Mouse (Mus musculus): Measurements from ENCODE around the gene Gnpat. TPM values are rescaled to one million over a fixed set of nuclear protein-coding genes. Genes with fewer than 3 reads are reported as not detected.
A peak's percentile ranks its signal among the peaks of the same experiment; 100 is the strongest.

Gnpat gene
- polyA plus RNA-seq, 1 experiment from 2014 or later, result 115 TPM

DNA sequence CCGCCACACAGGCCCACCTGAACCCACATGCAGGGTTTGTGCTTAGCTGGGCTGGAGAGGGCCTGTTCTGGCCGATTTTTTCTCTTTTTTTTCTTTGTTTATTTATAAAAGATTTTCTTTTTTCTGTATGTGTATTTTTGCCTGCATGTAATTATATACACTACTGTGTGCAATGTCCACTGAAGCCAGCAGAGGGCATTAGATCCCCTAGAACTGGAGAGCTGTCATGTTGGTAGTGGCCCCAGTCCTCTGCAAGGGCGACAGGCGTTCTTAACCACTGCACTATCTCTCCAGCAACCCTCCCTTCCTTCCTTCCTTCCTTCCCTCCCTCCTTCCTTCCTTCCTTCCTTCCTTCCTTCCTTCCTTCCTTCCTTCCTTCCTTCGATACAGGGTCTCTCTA, 25.6 kb downstream of the Gnpat start:
- Histone ChIP-seq H3K9me3 (ENCODE audit: control insufficient read depth, low read length) (peaks cover 8% of the 10 kb centered on the region; the same call in 1 of the 2 replicates), H3K27ac (replicated peaks in 1 of 2; ENCODE audit: control insufficient read depth in 1 of 2, insufficient read depth in 1 of 2, low read depth in 2 of 2, low read length in 2 of 2) (no peak overlapping the region), H3K4me1 (ENCODE audit: control insufficient read depth in 2 of 2, insufficient read depth in 2 of 2, low read length in 2 of 2) (no peaks in the 10 kb centered on the region), H3K4me3 (ENCODE audit: control insufficient read depth in 1 of 2, insufficient read depth in 1 of 2, low read depth in 1 of 2, low read length in 2 of 2) (no peak overlapping the region), H3K36me3 (ENCODE audit: control insufficient read depth, insufficient read depth, low read length) (peaks cover 90% of the 10 kb centered on the region), H3K9ac (ENCODE audit: low read length) (no peak overlapping the region), H3K4me2 (ENCODE audit: low read length) (no peak overlapping the region), H3K27me3 (ENCODE audit: control insufficient read depth, insufficient read depth, low read length) (no peaks in the 10 kb centered on the region)
- no peak for ATAC-seq (ENCODE audit: insufficient number of reproducible peaks, insufficient read depth, low FRiP score, low read depth)
- 93% methylated on average over 5 of the region's 5 CpGs for whole genome bisulfite sequencing

DNA sequence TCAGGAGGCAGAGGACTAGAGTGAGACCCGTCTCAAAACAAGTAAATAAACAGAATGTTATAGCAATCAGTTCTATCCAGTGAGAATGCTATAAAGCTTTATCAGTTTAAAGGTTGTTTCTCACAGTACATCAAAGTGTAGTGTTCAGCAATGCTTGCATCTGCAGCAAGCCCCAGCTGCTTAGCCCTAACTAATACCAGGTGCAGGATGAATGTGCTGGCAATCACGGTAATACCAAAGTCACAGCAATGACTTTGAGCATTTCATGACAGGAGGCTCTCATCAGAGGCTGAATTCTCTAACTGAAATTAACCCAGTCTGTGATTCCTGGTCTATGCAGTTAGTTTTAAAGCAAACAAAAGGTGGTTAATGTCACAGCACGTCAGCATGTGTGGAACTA, 29.8 kb downstream of the Gnpat start:
- H3K4me3 ChIP-seq (ENCODE audit: control insufficient read depth in 1 of 2, insufficient read depth in 1 of 2, low read depth in 1 of 2, low read length in 2 of 2), result no peak overlapping the region
- H3K9me3 ChIP-seq (ENCODE audit: control insufficient read depth, low read length), result peaks cover 8% of the 10 kb centered on the region; the same call in 1 of the 2 replicates
- no peak overlapping the region for H3K9ac ChIP-seq (ENCODE audit: low read length)
- H3K36me3 ChIP-seq (ENCODE audit: control insufficient read depth, insufficient read depth, low read length), result peaks cover 70% of the 10 kb centered on the region
- no peaks in the 10 kb centered on the region for H3K27me3 ChIP-seq (ENCODE audit: control insufficient read depth, insufficient read depth, low read length)
- peaks cover 5 to 13% of the 10 kb centered on the region in 2 experiments; a peak in 3 of 4 replicates for H3K4me1 ChIP-seq (ENCODE audit: control insufficient read depth in 2 of 2, insufficient read depth in 2 of 2, low read length in 2 of 2)
- H3K4me2 ChIP-seq (ENCODE audit: low read length), result no peak overlapping the region
- no peak overlapping the region for H3K27ac ChIP-seq (replicated peaks in 1 of 2; ENCODE audit: control insufficient read depth in 1 of 2, insufficient read depth in 1 of 2, low read depth in 2 of 2, low read length in 2 of 2)
- WGBS, result 61% methylated on average over 3 of the region's 3 CpGs
- ATAC-seq (ENCODE audit: insufficient number of reproducible peaks, insufficient read depth, low FRiP score, low read depth), result no peak

DNA sequence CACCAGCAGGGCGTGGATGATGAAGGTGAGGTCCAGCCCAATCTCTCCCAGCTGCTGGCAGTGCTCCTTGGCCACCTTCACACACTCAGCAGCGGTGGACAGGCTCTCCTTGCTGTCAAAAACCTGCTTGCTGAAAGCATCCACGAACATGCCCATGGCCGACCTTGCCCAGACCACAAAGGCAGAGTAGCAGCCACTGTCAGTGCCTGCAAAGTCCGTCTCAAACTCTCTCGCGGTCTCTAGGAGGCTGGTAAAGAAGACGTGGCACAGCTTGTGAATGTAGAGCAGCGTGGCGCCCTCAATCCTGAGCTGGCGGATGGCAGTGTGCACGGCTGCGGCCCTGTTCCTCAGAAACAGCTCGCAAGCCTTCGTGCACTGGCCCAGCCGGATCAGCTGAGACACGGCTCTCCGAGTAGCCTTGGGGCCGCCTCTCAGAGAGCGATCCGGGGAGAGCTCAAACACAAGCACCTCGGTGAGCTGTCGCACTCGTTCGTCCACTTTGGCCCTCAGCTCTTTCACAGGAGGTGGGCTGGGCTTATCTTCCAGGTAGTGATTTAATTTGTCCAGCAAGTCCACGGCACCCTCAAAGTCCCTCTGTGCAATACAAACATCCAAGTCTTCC, 33.3 kb downstream of the Gnpat start:
- H3K4me2 ChIP-seq (ENCODE audit: low read length), result peak overlapping the region; percentile 97
- no peaks in the 10 kb centered on the region for H3K9me3 ChIP-seq (ENCODE audit: control insufficient read depth, low read length)
- peaks cover 10 to 24% of the 10 kb centered on the region in 2 experiments; a peak in 3 of 4 replicates for H3K4me1 ChIP-seq (ENCODE audit: control insufficient read depth in 2 of 2, insufficient read depth in 2 of 2, low read length in 2 of 2)
- H3K9ac ChIP-seq (ENCODE audit: low read length), result peak overlapping the region; percentile 90
- H3K27ac ChIP-seq (replicated peaks in 1 of 2; ENCODE audit: control insufficient read depth in 1 of 2, insufficient read depth in 1 of 2, low read depth in 2 of 2, low read length in 2 of 2), result peak overlapping the region in 1 of 2 experiments; percentile 82; a peak in 1 of 4 replicates
- ATAC-seq (ENCODE audit: insufficient number of reproducible peaks, insufficient read depth, low FRiP score, low read depth), result no peak
- peaks cover 54% of the 10 kb centered on the region for H3K36me3 ChIP-seq (ENCODE audit: control insufficient read depth, insufficient read depth, low read length)
- WGBS, result 83% methylated on average over 26 of the region's 26 CpGs
- H3K27me3 ChIP-seq (ENCODE audit: control insufficient read depth, insufficient read depth, low read length), result no peaks in the 10 kb centered on the region
- H3K4me3 ChIP-seq (ENCODE audit: control insufficient read depth in 1 of 2, insufficient read depth in 1 of 2, low read depth in 1 of 2, low read length in 2 of 2), result peak overlapping the region; percentile 87 to 88

DNA sequence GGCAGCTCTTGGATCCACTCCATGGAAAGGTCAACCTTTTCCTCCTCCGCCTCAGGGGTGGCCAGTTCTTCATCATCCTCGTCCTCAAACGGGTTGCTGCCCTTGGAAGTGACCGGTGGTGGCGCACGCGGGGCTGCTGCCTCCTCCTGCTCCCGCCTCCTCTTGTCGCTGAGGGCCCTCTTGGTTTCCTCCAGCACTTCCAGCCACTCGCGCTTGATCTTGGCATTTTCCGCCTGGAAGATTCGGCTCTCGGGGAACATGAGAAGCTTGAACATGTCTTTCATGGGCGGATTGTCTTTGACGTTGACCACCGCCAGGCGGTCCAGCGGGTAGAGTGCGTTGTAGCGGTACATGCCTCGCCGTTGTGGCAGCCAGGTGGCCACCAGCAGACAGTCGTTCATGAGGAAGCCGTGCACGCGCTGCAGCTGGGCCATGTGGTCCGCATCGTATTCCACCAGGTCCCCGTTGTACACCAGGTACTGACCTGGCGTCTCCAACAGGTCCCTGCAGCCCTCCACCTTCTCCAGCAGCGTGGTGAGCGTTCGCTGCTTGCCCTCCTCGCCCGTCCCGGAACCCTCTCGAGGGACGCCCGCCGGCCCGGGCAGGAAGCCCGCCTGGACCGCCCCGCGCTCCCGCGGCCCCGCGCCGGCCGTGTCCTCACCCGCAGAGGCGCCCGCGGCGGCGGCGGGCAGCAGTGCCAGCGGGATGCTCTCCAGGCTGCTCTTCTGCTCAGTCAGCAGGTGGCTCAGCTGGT, 34.0 kb downstream of the Gnpat start:
- Histone ChIP-seq H3K4me3 (ENCODE audit: control insufficient read depth in 1 of 2, insufficient read depth in 1 of 2, low read depth in 1 of 2, low read length in 2 of 2) (peak overlapping the region; percentile 87 to 88), H3K27ac (replicated peaks in 1 of 2; ENCODE audit: control insufficient read depth in 1 of 2, insufficient read depth in 1 of 2, low read depth in 2 of 2, low read length in 2 of 2) (peak overlapping the region; percentile 82 to 86), H3K9me3 (ENCODE audit: control insufficient read depth, low read length) (no peaks in the 10 kb centered on the region), H3K27me3 (ENCODE audit: control insufficient read depth, insufficient read depth, low read length) (no peaks in the 10 kb centered on the region), H3K4me1 (ENCODE audit: control insufficient read depth in 2 of 2, insufficient read depth in 2 of 2, low read length in 2 of 2) (peaks cover 10 to 24% of the 10 kb centered on the region in 2 experiments; a peak in 3 of 4 replicates), H3K4me2 (ENCODE audit: low read length) (peak overlapping the region; percentile 97), H3K36me3 (ENCODE audit: control insufficient read depth, insufficient read depth, low read length) (peaks cover 53% of the 10 kb centered on the region), H3K9ac (ENCODE audit: low read length) (peak overlapping the region; percentile 90)
- WGBS, result under 1% methylated on average over 60 of the region's 60 CpGs
- 0 out of 2 replicates have a peak, but pooled peaks have one; percentile 7 for ATAC-seq (ENCODE audit: insufficient number of reproducible peaks, insufficient read depth, low FRiP score, low read depth)

DNA sequence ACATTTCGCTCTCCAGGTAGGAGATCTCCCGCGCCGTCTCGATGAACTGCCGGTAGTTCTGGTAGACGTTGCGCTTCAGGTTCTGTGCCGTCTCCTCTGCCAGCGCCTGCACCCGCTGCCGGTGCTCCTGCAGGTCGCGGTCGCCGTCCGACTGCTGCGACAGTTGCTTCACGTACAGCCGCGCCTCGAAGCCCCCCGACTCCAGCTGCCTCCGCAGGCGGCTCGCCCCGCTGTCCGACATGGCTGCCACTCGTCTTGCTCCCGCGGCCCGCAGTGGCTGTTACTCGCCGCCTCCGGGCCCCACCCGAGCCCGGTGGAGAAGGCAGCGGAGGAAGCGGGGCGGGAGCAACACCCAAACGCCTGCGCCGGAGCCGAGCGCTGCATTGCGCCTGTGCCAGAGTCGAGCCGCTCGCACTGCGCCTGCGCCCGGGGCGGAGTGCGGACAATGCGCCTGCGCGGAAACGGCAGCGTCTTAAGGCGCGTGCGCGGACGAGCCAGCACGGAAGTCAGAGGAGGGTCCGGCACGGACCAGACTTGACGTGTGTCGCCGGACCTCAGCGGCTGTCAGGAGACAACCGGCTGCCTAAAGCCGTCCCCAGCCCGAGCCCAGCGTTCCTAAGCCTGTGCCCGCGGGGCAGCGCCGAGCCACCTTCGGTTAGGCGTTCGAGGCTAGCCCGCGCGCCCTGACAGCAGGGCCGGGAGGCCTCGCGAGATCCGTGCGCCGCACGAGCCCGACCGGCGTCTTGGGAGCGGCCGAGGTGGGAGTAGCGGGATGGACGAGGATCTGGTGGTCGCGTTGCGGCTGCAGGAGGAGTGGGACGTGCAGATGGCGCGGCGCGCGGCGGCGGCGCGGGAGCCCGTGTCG, 34.8 kb downstream of the Gnpat start, which contains the start of the genes Exoc8 and Sprtn:
TSS of gene Exoc8 (minus strand) at position 320 of the 865 bp plus-strand sequence.
TSS of gene Sprtn (plus strand) at position 501 of the 865 bp plus-strand sequence.
- Histone ChIP-seq H3K4me1 (ENCODE audit: control insufficient read depth in 2 of 2, insufficient read depth in 2 of 2, low read length in 2 of 2) (peaks cover 10 to 24% of the 10 kb centered on the region in 2 experiments; a peak in 3 of 4 replicates), H3K4me3 (ENCODE audit: control insufficient read depth in 1 of 2, insufficient read depth in 1 of 2, low read depth in 1 of 2, low read length in 2 of 2) (peak within 1 kb of the TSS; percentile 87 to 88), H3K27me3 (ENCODE audit: control insufficient read depth, insufficient read depth, low read length) (no peaks in the 10 kb centered on the region), H3K9me3 (ENCODE audit: control insufficient read depth, low read length) (no peaks in the 10 kb centered on the region), H3K27ac (replicated peaks in 1 of 2; ENCODE audit: control insufficient read depth in 1 of 2, insufficient read depth in 1 of 2, low read depth in 2 of 2, low read length in 2 of 2) (peak within 1 kb of the TSS; percentile 82 to 86), H3K4me2 (ENCODE audit: low read length) (peak within 1 kb of the TSS; percentile 97), H3K9ac (ENCODE audit: low read length) (peak within 1 kb of the TSS; percentile 90), H3K36me3 (ENCODE audit: control insufficient read depth, insufficient read depth, low read length) (peaks cover 59% of the 10 kb centered on the region)
- WGBS, result under 1% methylated on average over 114 of the region's 114 CpGs
- ATAC-seq (ENCODE audit: insufficient number of reproducible peaks, insufficient read depth, low FRiP score, low read depth), result peak; percentile 87

DNA sequence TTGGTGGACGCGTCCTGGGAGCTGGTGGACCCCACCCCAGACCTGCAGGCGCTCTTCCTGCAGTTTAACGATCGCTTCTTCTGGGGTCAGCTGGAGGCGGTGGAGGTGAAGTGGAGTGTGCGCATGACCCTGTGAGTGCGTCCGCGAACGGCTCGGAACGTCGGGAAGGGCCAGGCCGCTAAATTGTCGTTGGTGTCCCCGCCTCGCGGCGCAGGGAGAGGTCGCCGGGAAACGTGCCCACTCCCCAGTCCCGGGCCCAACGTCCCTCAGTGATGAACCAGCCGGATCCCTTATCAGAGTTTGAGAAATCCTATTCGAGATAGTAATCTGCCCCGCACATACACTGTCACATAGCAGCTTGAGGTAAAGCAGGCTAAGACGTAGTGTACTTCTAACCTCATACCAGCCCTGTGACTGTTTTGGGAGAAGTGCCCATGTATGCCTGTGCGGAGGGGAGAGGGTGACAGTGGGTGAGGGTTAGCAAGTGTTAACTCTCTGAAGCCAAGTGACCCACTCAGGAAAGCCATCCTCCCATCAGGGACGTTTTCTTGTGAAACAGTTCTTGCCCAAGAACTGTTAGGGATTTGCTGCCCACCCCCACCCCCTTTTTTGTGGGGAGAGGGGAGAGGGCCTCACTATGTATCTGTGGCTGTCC, 35.5 kb downstream of the Gnpat start:
- H3K27ac ChIP-seq (replicated peaks in 1 of 2; ENCODE audit: control insufficient read depth in 1 of 2, insufficient read depth in 1 of 2, low read depth in 2 of 2, low read length in 2 of 2), result peak overlapping the region in 1 of 2 experiments; percentile 20; a peak in 1 of 4 replicates
- 3% methylated on average over 31 of the region's 31 CpGs for WGBS
- H3K27me3 ChIP-seq (ENCODE audit: control insufficient read depth, insufficient read depth, low read length), result no peaks in the 10 kb centered on the region
- H3K4me3 ChIP-seq (ENCODE audit: control insufficient read depth in 1 of 2, insufficient read depth in 1 of 2, low read depth in 1 of 2, low read length in 2 of 2), result peak overlapping the region; percentile 87 to 88
- no peaks in the 10 kb centered on the region for H3K9me3 ChIP-seq (ENCODE audit: control insufficient read depth, low read length)
- H3K36me3 ChIP-seq (ENCODE audit: control insufficient read depth, insufficient read depth, low read length), result peaks cover 63% of the 10 kb centered on the region
- H3K4me1 ChIP-seq (ENCODE audit: control insufficient read depth in 2 of 2, insufficient read depth in 2 of 2, low read length in 2 of 2), result peaks cover 10 to 24% of the 10 kb centered on the region in 2 experiments; a peak in 3 of 4 replicates
- peak; percentile 22 for ATAC-seq (ENCODE audit: insufficient number of reproducible peaks, insufficient read depth, low FRiP score, low read depth)
- H3K4me2 ChIP-seq (ENCODE audit: low read length), result peak overlapping the region; percentile 87
- peak overlapping the region; percentile 90 for H3K9ac ChIP-seq (ENCODE audit: low read length)
